ENCODE assay signal across 8 mouse cellular contexts in the genomic region with DNA sequence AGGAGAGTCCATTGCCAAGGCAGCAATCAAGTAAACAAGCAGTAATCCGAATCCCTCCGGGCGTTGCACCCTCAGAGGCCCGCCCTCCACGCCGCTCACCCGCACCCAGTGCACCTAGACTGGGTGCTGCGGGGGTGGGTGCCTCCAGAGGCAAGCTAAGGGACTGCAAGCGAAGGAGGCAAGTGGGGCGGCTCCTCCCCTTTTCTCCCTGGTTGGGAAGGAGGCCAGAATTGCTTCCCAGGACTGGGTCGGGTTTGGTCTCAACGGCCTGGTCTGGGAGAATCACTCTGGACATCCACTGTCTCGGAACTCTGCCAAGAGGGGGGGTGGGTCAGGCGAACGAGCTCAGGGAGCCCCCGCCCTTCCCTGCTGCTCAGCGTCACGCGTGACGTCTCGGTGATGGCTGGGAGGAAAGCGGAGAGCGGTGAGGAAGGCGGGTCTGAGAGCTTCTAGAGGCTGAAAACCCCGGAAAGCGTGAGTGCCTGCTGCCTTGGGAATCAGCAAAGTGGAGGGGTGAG. TPM values are rescaled to one million over a fixed set of nuclear protein-coding genes. Genes with fewer than 3 reads are reported as not detected.
A peak's percentile ranks its signal among the peaks of the same experiment; 100 is the strongest.
DNase-seq lines count a peak whose midpoint lies in the region; ATAC-seq and TF ChIP-seq lines count a peak whose summit lies in the region.

Sfxn3 (plus strand) TSS at position 87 of the 518 bp plus-strand sequence.

- TF ChIP-seq POLR2A in brain, embryonic 14.5 days (IDR thresholded peaks at IDR 0.05; ENCODE audit: borderline replicate concordance, extremely low read depth, insufficient read depth, insufficient read length, poor library complexity, severe bottlenecking) = peak; percentile 50; the same call in 1 of the 2 replicates

- TF ChIP-seq CTCF in C2C12 (IDR thresholded peaks at IDR 0.05; ENCODE audit: control insufficient read depth, insufficient read depth, insufficient read length) = peak; percentile 38
- peak; percentile 72 for TF ChIP-seq CTCF in brain, embryonic 14.5 days (IDR thresholded peaks at IDR 0.05; ENCODE audit: borderline replicate concordance, extremely low read depth, insufficient read depth, insufficient read length)

- under 1% methylated on average over 26 of the region's 26 CpGs for WGBS in heart, embryonic 11.5 days (ENCODE audit: insufficient replicate concordance)
- WGBS in kidney, embryonic 16.5 days = under 1% methylated on average over 26 of the region's 26 CpGs

- peaks cover 36% of the 10 kb centered on the region for H3K79me2 ChIP-seq in C2C12 (ENCODE audit: control insufficient read depth, insufficient read depth)

- H3K27ac ChIP-seq in heart, embryonic 11.5 days (ENCODE audit: low read depth, low read length) = peak within 1 kb of the TSS; percentile 78
- peak within 1 kb of the TSS; percentile 91 for H3K27ac ChIP-seq in kidney, embryonic 16.5 days (ENCODE audit: low read length)

- H3ac ChIP-seq in C2C12 (ENCODE audit: control insufficient read depth, insufficient read length, low read depth) = peak within 1 kb of the TSS; percentile 75

- ATAC-seq in heart, embryonic 11.5 days (replicated peaks; ENCODE audit: insufficient number of reproducible peaks, low FRiP score, low TSS enrichment) = peak; percentile 76
- ATAC-seq in kidney, embryonic 16.5 days (ENCODE audit: low FRiP score, low TSS enrichment) = peak; percentile 72

- H3K4me1 ChIP-seq in erythroblast, embryonic 14.5 days (ENCODE audit: control insufficient read depth) = peaks cover 28% of the 10 kb centered on the region
- peaks cover 14% of the 10 kb centered on the region for H3K4me1 ChIP-seq in heart, embryonic 11.5 days (ENCODE audit: control insufficient read depth, insufficient read depth, low read length)
- peaks cover 32% of the 10 kb centered on the region for H3K4me1 ChIP-seq in kidney, embryonic 16.5 days (ENCODE audit: insufficient read depth, low read length)

- H3K9ac ChIP-seq in heart, embryonic 11.5 days (ENCODE audit: low read depth, low read length) = peak within 1 kb of the TSS; percentile 74
- peak within 1 kb of the TSS; percentile 66 for H3K9ac ChIP-seq in kidney, embryonic 16.5 days (replicated peaks; ENCODE audit: low read length)

- peak within 1 kb of the TSS; percentile 84 for H3K4me2 ChIP-seq in heart, embryonic 11.5 days
- H3K4me2 ChIP-seq in kidney, embryonic 16.5 days (replicated peaks; ENCODE audit: low read depth, low read length) = peak within 1 kb of the TSS; percentile 78

- H3K9me3 ChIP-seq in erythroblast, embryonic 14.5 days (ENCODE audit: control insufficient read depth, low read length) = no peaks in the 10 kb centered on the region
- no peaks in the 10 kb centered on the region for H3K9me3 ChIP-seq in heart, embryonic 11.5 days (replicated peaks; ENCODE audit: control insufficient read depth, low read length)
- H3K9me3 ChIP-seq in kidney, embryonic 16.5 days (ENCODE audit: low read length) = no peaks in the 10 kb centered on the region

- peaks cover 29% of the 10 kb centered on the region for H3K36me3 ChIP-seq in C2C12 (ENCODE audit: control insufficient read depth, insufficient read depth)
- H3K36me3 ChIP-seq in erythroblast, embryonic 14.5 days (ENCODE audit: control insufficient read depth) = no peaks in the 10 kb centered on the region
- H3K36me3 ChIP-seq in heart, embryonic 11.5 days (ENCODE audit: control insufficient read depth, insufficient read depth, low read length) = no peaks in the 10 kb centered on the region
- H3K36me3 ChIP-seq in kidney, embryonic 16.5 days (ENCODE audit: insufficient read depth, low read length) = peaks cover 7% of the 10 kb centered on the region

- peaks cover 10% of the 10 kb centered on the region for H3K79me3 ChIP-seq in C2C12 (ENCODE audit: low read depth)

- H3K27me3 ChIP-seq in C2C12 (ENCODE audit: control insufficient read depth, insufficient read depth, insufficient read length) = no peaks in the 10 kb centered on the region
- peaks cover 59% of the 10 kb centered on the region for H3K27me3 ChIP-seq in erythroblast, embryonic 14.5 days (ENCODE audit: control insufficient read depth)
- H3K27me3 ChIP-seq in heart, embryonic 11.5 days (ENCODE audit: control insufficient read depth, insufficient read depth, low read length) = peaks cover 32% of the 10 kb centered on the region
- H3K27me3 ChIP-seq in kidney, embryonic 16.5 days (ENCODE audit: insufficient read depth, low read length) = peaks cover 15% of the 10 kb centered on the region; the same call in 1 of the 2 replicates

- H3K4me3 ChIP-seq in C2C12 (ENCODE audit: insufficient read depth, poor library complexity, severe bottlenecking) = peak within 1 kb of the TSS; percentile 68
- H3K4me3 ChIP-seq in erythroblast, embryonic 14.5 days (replicated peaks) = peak within 1 kb of the TSS; percentile 64
- peak within 1 kb of the TSS; percentile 57 for H3K4me3 ChIP-seq in heart, embryonic 11.5 days (ENCODE audit: low read depth, low read length)
- peak within 1 kb of the TSS; percentile 54 for H3K4me3 ChIP-seq in kidney, embryonic 16.5 days (ENCODE audit: low read length)

- DNase-seq in brain, embryonic 14.5 days (ENCODE audit: low read depth) = peak; percentile 95
- peak; percentile 84 for DNase-seq in liver
- peak; percentile 75 to 88 for DNase-seq in monocyte, adult 2 months (ENCODE audit: low read depth in 1 of 2, low spot score in 2 of 2)
- DNase-seq in spleen, postnatal 14 days (ENCODE audit: low spot score in 2 of 2) = peak; percentile 68 to 76

TF ChIP-seq in C2C12, 6 proteins besides CTCF, POLR2A, EP300 and RAD21:
- TF ChIP-seq CEBPB (IDR thresholded peaks at IDR 0.05; ENCODE audit: low read depth) (peak; percentile 84), MAX (IDR thresholded peaks at IDR 0.05) (peak; percentile 13), FOSL1 (IDR thresholded peaks at IDR 0.05; ENCODE audit: insufficient read depth, low read length, poor library complexity, severe bottlenecking) (no peak)

RNA-seq across cellular contexts. Expression of gene Sfxn3, which starts in this region (rescaled TPM):
- polyA plus RNA-seq in C2C12 (2012; fragmentation: generic; extraction: Trizol) = 29.2 TPM
- polyA plus RNA-seq in brain, embryonic 14.5 days (2012; rRNA removed) = 83.3 and 93.1 TPM in 2 replicates
- 0.08 and 0.11 TPM in 2 replicates for polyA plus RNA-seq in erythroblast, embryonic 14.5 days (2012)
- polyA plus RNA-seq in heart, embryonic 11.5 days (2014; fragmentation: Nextera tagmentation; extraction: Ambion mirVana) = 16.0 and 18.8 TPM in 2 replicates
- polyA plus RNA-seq in kidney, embryonic 16.5 days (2015; fragmentation: Nextera tagmentation; extraction: Ambion mirVana) = 25.6 and 27.4 TPM in 2 replicates

Comparison
In these comparisons a context has a peak if more than half of its experiments do, and no peak if none do; other contexts are left out.
1. Peak in every context shown above with its lines: DNase-seq, ATAC-seq, H3K4me3 ChIP-seq and H3K27ac ChIP-seq.
2. RNA of gene Sfxn3 (polyA plus RNA-seq): 83.3 to 93.1 TPM in brain, embryonic 14.5 days, 29.2 TPM in C2C12 (single experiment), 25.6 to 27.4 TPM in kidney, embryonic 16.5 days and 16.0 to 18.8 TPM in heart, embryonic 11.5 days; 0.08 to 0.11 TPM in erythroblast, embryonic 14.5 days; every median in the first group is over 10 times any median in the second.